Mouse (Mus musculus) layer of hippocampus, adult 9-11 months (tissue): ENCODE measurements around the gene Borcs7.

Experiments used
- DNase-seq: peaks from one replicate; pipeline ENCODE4 v3.0.0; 2022

The Borcs7 gene

GRCm38 (mm10) chr19:46665474-46665873, 24.2 kb upstream of the Borcs7 start:
- no peak for DNase-seq

GRCm38 (mm10) chr19:46667300-46667699, 22.4 kb upstream of the Borcs7 start:
- no peak for DNase-seq

DNA sequence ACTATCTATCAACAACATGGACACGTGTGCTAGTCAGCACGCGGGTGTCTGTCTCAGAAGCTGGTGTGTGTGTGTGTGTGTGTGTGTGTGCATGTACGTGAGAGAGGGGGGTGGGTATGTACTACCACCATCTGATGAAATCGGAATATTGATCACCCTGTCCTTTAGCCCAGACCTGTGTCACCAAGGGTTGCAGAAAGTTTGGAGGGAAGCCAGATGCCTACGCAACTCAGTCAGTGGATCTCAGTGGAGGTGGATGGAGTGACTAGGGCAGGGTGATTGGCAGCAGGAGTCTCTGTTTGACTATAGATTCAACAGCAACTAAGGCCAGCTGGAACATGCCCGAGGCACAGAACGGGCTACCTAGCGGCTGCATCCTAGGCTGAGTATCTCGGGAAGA, 21.4 kb upstream of the Borcs7 start:
- DNase-seq: no peak

- DNase-seq: no peak
These were observed 19.9 kb upstream of the Borcs7 start for GRCm38 (mm10) chr19:46669802-46670201.

DNA sequence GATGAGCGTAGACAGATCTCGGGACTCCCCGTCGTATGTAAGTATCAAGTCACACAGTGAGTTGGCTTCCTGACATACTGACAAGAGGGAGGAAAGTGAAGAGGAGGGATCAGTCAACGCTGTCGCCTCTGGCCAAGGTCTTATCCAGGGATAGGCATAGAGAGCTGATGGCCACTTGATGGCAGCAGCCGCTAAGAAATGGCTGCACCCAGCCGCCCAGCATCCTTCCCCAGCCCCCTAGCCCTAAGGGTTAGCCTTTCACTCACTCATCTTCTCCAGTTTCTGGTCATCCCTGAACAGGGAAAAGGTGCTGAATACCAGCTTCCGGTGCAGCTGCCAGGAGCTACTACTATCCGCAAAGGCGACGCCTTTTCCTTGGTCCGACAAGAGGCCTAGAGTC, 19.0 kb upstream of the Borcs7 start:
- DNase-seq: no peak

DNA sequence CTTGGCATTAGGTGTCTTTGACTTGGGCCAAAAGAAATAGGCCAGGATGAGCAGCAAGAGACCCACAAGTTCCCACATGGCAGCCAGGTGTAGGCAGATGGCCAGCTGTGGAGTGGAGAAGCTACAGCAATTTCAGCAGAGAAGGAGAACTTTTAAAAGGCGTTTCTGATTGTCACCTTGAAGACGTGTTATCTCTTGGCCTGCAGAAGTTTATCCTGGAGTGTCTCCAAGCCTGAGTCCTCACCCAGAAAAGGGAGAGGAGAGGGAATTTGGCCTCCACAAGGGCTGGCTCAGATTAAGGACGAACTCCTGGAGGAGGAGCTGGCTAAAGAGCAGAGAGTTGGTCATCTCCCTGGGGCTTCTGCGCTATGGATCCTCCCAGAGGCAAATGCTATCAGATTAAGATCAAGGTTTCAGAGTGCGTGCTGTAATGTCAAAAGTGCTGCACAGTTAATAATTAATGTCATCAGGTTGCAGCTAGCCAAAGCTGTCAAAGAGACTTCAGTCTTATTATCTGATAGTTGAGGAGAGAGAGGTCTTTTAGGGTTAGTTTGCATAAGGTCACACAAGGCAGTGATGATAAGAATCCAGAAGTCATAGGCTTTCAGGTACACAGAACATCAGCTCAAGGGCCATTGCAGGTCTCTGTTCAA, 16.8 kb upstream of the Borcs7 start, which contains the start of gene Cyp17a1:
Cyp17a1 (minus strand) TSS at position 407 of the 653 bp plus-strand sequence.
- no peak for DNase-seq

GRCm38 (mm10) chr19:46675641-46676040, 14.1 kb upstream of the Borcs7 start:
- DNase-seq: no peak

GRCm38 (mm10) chr19:46679720-46680383, 9.9 kb upstream of the Borcs7 start:
- DNase-seq: no peak

- no peak for DNase-seq
These were observed 681 bp downstream of the Borcs7 start for GRCm38 (mm10) chr19:46690387-46690786.

GRCm38 (mm10) chr19:46691078-46691477, 1.4 kb downstream of the Borcs7 start:
- no peak for DNase-seq

GRCm38 (mm10) chr19:46693146-46693545, 3.4 kb downstream of the Borcs7 start:
- DNase-seq: no peak

- no peak for DNase-seq
These were observed 6.8 kb downstream of the Borcs7 start for GRCm38 (mm10) chr19:46696482-46696881.

DNA sequence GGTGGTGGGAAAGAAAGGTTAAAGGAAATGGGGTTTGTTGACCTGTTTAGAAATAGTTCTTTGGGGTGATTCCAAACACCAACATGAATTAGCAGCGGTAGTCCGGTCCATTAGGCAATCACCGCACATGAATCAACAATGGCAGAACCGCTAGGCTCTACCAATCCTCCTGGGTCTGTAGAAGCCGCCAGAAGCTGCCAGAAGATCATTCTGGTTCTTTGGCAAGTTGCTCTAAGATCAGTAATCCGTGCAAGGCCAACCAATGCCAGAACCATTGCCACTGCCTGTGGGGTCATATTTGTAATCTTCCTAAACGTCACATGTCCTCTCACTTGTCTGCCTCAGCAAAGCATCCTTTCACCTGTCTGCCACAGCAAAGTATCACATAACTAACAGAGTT, 7.2 kb downstream of the Borcs7 start:
- no peak for DNase-seq

DNA sequence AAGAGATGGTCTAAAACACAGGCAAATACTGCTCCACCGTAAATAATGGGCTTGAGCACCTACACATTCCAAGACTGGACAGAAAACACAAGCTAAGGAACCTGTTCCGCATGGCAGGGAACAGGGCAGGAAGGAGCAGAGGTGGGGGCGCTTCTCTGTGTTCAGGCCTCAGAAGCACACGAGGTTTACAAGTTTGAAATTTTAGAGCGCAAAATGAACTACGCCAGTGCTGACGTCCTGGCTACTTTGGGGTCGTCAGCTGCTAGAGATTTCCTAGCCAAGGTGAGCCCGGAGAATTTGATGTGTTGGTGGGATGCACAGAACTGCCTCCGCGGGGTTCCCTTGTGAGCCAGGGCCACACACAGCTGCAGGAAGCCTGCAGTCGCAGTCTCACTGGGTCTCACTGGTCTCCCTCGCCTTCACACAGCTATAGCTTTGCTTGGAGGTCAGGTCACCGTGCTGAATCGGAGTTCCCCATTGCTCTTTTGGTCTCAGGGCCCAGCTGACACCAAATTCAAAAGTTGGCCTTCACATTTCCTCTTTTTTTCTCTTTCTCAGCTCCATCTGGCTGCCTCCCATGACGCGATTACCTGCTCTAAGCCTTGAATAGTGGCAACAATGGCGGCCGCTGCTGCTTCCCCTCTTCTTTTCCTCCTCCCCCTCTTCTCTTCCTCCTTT, 8.3 kb downstream of the Borcs7 start:
- DNase-seq: no peak

DNA sequence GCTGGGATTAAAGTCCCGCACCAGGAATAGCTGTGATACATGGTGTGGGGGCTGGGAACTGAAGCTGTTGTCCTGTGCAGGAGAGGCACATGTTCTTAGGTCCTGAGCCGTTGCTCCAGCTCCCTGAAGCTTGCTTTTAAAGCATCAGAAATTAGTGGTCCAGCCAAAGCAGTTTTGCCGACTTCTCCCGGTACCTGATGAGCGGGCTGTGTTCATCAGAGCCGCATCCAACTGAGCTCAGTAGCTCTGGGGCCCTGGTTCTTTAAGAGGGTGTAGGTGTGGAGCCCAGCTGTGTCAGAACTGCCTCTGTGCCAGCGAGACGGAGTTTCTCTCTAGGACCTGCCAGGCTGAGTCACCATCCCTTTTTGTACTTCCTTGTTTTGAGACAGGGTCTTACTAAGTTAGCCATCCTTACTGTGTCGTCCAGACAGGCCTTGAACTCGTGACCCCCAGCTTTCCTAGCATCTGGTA, 9.3 kb downstream of the Borcs7 start:
- DNase-seq: peak; percentile 56

DNA sequence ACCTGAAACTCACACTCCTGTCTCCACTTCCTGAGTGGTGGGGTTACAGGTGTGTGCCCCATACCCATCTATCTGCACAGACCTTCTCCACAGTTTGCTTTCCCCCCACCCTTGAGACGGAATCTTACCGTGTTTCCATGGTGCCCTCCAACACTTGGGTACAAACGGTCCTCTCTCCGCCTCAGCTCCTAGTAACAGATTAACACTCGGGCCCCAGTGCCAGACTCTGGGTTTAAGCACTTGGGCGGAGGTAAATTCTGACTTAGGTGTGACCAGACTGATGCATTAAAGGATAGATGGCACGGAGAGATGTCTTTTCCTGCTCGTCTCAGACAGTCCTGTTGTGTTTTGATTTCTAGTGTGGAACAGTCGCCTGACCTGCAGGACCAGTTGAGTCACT, 11.4 kb downstream of the Borcs7 start:
- no peak for DNase-seq

GRCm38 (mm10) chr19:46705779-46706495, 16.2 kb downstream of the Borcs7 start:
- DNase-seq: no peak

- no peak for DNase-seq
These were observed 17.0 kb downstream of the Borcs7 start for GRCm38 (mm10) chr19:46706540-46707295.

DNA sequence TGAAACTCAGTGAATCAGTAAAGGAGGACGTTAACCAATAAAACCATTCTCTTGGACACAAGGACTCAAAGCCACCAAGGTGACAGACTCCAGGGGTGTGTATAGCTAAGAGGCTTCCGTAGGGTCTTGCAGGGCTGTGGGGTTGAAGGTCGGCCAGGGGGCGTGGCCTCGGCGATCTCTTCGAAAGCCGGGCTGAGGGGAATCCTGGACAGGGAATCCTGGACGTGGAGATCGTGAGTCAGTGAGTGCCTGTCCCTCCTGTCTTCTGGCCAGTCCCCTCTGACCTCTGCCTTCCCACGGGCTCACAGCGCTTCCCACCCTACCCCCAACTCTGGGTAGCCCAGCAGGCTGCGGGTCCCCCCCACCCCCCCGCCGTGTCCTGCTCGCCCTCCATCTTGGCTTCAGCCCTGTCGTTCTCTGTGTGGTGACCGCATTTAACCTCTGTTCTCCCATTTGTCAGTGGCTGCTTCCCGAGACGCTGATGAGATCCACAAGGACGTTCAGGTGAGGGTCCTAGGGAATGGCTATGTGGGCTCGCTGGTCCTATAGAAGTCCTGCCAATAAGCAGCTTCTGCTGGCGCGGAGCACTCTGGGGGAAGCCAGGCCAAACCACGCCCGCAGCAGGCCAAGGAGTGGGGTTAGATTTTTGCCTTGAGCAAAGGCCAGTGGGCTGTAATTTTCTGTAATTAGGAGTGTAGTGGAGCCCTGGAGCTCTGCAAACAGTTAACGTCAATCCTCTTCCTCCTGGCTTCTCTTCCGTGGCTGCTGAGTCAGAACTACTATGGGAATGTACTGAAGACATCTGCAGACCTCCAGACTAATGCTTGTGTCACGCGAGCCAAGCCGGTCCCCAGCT, 17.8 kb downstream of the Borcs7 start, which contains the start of gene As3mt:
As3mt (plus strand) TSS at position 163 of the 856 bp plus-strand sequence.
- peak; percentile 57 for DNase-seq

- DNase-seq: no peak
These were observed 20.9 kb downstream of the Borcs7 start for GRCm38 (mm10) chr19:46710614-46711013.

- no peak for DNase-seq
These were observed 24.5 kb downstream of the Borcs7 start for GRCm38 (mm10) chr19:46714234-46714633.
